Mouse (Mus musculus) central nervous system, embryonic 14 days (tissue): ENCODE data around the gene Gm47289. TPM values are rescaled to one million over a fixed set of nuclear protein-coding genes. Genes with fewer than 3 reads are reported as not detected.

Source experiments
- polyA plus RNA-seq: library from polyadenylated mRNA; depleted of rRNA; stranded (reverse); fragments of >200 nt; gene quantifications from 2 replicates; pipeline ENCODE4 v1.2.3, GENCODE M21; 2012; rRNA removed

Gene Gm47289
- polyA plus RNA-seq, result not detected in 2 replicates

DNA sequence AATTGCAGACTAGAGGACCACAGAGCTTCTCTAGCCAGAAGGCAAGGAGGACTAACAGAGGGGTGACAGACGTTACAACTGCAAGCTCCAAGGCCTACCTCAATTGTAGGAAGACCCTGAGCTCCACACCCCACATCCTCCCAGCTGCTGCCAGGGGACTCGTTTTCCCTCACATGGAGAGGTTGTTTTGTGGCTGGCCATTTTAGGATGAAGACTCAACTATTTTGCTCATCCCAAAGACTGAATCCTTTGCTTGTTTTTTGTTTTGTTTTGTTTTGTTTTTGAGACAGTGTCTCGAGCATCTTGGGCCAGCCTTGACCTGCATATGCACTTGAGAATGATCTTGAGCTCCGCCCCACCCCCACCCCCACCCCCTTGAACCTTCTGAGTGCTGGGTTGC is at the start of gene Gm47289:
Gene Gm47289, plus strand, starts transcription at position 301 of the 400 bp plus-strand sequence.

DNA sequence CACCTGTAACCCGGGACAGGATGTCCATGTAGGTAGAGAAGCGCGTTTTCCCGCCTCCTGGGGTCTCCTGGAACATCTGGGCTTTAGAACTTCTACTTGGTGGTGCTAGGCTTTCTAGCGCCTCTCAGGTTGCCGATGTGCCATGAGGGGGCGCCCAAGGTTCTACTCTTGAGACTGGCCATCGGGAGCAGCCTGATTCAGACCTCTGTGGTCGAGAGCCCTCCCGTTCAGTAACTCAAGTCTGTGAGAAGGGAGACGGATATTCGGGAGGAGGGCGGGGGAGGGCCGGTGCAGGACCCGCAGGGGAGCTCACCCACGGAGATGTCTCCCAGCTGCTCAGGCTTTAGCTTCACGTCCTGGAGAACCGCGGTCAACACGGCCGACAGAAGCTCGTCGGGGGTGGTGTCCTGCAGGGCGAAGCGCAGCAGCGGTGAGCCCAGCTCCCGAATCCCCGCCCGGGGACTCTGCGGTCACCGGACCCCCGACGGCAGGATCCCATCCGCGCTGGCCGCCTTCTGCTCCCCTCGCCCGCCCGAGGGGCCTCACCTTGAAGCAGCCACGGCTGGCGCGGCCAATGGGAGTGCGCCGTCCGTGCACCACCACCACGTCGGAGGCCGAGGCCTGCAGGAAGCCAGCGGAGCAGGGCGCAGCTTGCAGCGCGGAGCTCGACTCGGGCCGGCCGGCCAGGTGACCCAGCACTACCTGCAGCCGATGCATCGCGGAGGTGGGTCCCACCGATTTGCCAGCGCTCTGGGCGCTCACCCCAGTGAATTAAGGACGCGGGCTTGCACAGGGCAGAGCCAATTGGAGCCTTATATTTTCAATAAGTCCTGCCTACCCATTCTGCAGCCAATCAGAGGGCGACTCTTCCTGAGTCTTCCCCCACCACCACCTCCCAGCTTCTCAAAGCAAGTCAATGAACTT is 2.4 kb upstream of the Gm47289 start, which contains the start of gene Acaa1b:
Gene Acaa1b, minus strand, starts transcription at position 816 of the 924 bp plus-strand sequence.

DNA sequence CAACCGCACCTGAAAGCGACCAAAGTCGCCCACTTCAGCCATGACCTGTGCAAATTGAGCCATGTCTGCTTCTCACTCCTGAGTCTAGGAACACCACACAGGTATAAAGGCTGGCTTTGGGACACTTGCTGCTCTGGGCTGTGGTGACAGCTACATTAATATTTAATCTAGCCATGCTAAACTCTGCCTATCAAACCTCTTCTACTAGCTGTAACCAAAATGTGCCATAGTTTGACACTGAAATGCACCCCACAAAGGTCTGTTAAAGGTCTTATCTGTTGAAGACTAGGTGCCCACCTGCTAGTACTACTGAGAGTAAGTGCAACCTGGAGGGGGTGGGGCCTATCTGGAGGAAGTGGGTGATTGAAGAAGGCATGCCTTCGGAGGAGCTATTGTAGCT is 50.0 kb downstream of the Gm47289 start, which contains the start of gene Slc22a13:
Gene Slc22a13, minus strand, starts transcription at position 101 of the 400 bp plus-strand sequence.

Other genes with a start within 250 kb of the Gm47289 start
- gene Ctdspl, start 232.7 kb upstream of the Gm47289 start, polyA plus RNA-seq, result 13.4 and 19.2 TPM in 2 replicates
- 6.8 and 13.2 TPM in 2 replicates for gene Vill, start 106.4 kb upstream of the Gm47289 start, polyA plus RNA-seq
- 21.7 and 35.2 TPM in 2 replicates for gene Plcd1, start 65.7 kb upstream of the Gm47289 start, polyA plus RNA-seq
- gene Dlec1, start 56.7 kb upstream of the Gm47289 start, polyA plus RNA-seq, result 1.6 and 2.1 TPM in 2 replicates
- gene Acaa1b, start 2.1 kb upstream of the Gm47289 start, polyA plus RNA-seq, result 1.8 and 2.3 TPM in 2 replicates
- 0.05 and 0.06 TPM in 2 replicates for gene Slc22a13, start 49.9 kb downstream of the Gm47289 start, polyA plus RNA-seq
- gene Oxsr1, start 163.3 kb downstream of the Gm47289 start, polyA plus RNA-seq, result 47.6 and 51.5 TPM in 2 replicates
- gene Acaa1a, start 180.5 kb downstream of the Gm47289 start, polyA plus RNA-seq, result 127 and 141 TPM in 2 replicates
- 4.7 and 6.6 TPM in 2 replicates for gene Myd88, start 182.2 kb downstream of the Gm47289 start, polyA plus RNA-seq
- gene Xylb, start 198.2 kb downstream of the Gm47289 start, polyA plus RNA-seq, result 7.5 and 7.7 TPM in 2 replicates
- gene Slc22a14, start 206.4 kb downstream of the Gm47289 start, polyA plus RNA-seq, result 0.03 and 0.05 TPM in 2 replicates
- 21.0 and 21.5 TPM in 2 replicates for gene Acvr2b, start 243.0 kb downstream of the Gm47289 start, polyA plus RNA-seq